Mouse (Mus musculus): ENCODE measurements around the gene Tmbim7. TPM values are rescaled to one million over a fixed set of nuclear protein-coding genes. Genes with fewer than 3 reads are reported as not detected.

The Tmbim7 gene
- total RNA-seq, 2 experiments from 2014 or later: not detected

DNA sequence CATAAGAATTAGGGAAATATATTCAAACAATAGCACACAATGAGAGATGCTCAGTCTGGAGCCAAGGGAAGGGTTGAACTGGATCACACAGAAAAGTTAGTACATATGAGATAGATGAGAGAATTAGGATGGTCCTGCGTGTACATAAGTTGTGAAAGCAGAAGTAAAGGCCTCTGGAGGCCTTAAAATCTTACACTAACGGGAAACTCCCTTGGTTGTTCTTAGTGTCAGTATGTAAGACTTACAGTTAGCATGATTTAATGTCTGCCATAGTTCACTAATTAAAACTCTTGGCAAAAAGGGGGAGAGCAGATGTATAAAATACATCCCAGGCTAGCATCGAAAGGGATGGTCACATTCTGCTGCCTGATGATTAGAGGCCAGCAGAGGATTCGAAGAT is 2.8 kb downstream of the Tmbim7 start:
- no peak for ATAC-seq (replicated peaks; ENCODE audit: low FRiP score, poor library complexity, severe bottlenecking)

- no peak for ATAC-seq (replicated peaks; ENCODE audit: low FRiP score, poor library complexity, severe bottlenecking)
Observed at GRCm38 (mm10) chr5:3657085-3657484, 6.1 kb downstream of the Tmbim7 start, which contains the start of gene Gatad1. Gene Gatad1, minus strand, starts transcription at chr5:3657185.

- ATAC-seq (replicated peaks; ENCODE audit: low FRiP score, poor library complexity, severe bottlenecking): no peak
Observed at GRCm38 (mm10) chr5:3665225-3665624, 14.2 kb downstream of the Tmbim7 start.

- ATAC-seq (replicated peaks; ENCODE audit: low FRiP score, poor library complexity, severe bottlenecking): no peak
Observed at GRCm38 (mm10) chr5:3666585-3666984, 15.6 kb downstream of the Tmbim7 start.

DNA sequence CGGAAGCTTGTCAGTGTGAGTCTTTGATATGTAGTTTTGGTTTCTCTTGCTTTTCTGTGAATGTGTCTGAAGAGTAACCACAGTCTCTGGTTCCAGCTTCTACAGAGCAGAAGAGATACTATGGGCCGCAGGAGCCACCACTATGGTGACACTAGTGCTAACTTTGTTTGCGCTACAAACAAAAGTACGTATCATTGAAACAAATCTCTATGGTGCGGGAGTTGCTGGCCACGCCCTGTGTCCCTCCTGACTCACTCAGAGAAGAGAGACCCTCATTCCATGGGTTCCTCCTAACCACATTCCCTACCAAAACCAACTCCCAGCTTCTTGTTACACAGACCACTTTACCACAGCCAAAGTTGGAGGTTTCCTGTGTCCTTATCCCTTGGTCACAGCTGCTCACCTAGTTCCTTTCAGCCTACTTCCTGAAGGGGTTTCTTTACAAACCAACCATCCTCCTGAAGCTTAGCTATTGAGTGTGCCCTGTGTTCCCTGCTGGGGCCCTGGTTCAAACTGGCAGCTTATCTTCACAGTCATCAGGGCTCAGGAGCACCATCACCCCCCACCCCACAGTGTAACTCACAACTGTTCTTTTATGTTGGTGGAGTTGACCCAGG is 19.1 kb downstream of the Tmbim7 start:
- no peak for ATAC-seq (replicated peaks; ENCODE audit: low FRiP score, poor library complexity, severe bottlenecking)

DNA sequence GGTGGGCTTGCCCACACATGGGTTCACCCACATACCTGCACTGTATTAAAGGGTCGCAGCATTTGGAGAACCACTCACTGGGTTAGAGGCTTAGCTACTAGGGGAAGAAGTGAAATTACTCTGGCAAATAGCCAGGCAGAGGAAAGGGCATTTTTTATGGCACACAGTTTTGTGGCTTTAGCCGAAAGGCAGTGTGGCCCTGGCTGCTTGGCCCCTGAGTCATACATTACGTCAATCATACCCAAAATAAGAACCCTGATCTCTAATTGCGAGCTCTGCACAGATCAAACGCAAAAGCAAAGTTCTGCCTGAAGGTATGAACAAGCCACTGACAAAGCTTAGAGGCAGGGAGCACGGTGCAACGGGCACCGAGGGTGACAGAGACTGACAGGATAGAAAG is 37.3 kb downstream of the Tmbim7 start:
- ATAC-seq (replicated peaks; ENCODE audit: low FRiP score, poor library complexity, severe bottlenecking): no peak

- no peak for ATAC-seq (replicated peaks; ENCODE audit: low FRiP score, poor library complexity, severe bottlenecking)
Observed at GRCm38 (mm10) chr5:3691283-3691682, 40.3 kb downstream of the Tmbim7 start.

GRCm38 (mm10) chr5:3692956-3693355 is 42.0 kb downstream of the Tmbim7 start:
- ATAC-seq (replicated peaks; ENCODE audit: low FRiP score, poor library complexity, severe bottlenecking): no peak

DNA sequence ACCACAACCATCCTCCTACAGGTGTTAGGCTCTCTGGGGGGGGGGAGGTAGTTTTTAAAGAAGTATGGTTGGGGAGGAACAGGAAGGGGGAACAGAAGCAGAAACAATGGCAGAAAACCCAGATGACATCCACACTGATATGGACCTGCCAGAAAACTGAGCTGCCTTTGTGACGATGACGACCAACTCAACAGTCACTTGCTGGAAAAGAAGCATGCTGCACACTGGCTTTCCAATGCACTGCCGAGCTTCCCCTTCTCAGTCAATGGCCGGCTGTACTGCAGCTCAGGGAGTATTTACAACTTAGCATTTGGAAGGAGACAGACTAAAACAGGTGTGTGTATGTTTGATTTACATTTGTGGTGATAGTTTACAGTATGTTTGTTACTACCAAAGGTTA is 44.2 kb downstream of the Tmbim7 start:
- no peak for ATAC-seq (replicated peaks; ENCODE audit: low FRiP score, poor library complexity, severe bottlenecking)

GRCm38 (mm10) chr5:3696031-3696430 is 45.0 kb downstream of the Tmbim7 start:
- no peak for ATAC-seq (replicated peaks; ENCODE audit: low FRiP score, poor library complexity, severe bottlenecking)

GRCm38 (mm10) chr5:3700025-3700424 is 49.0 kb downstream of the Tmbim7 start:
- ATAC-seq (replicated peaks; ENCODE audit: low FRiP score, poor library complexity, severe bottlenecking): no peak

DNA sequence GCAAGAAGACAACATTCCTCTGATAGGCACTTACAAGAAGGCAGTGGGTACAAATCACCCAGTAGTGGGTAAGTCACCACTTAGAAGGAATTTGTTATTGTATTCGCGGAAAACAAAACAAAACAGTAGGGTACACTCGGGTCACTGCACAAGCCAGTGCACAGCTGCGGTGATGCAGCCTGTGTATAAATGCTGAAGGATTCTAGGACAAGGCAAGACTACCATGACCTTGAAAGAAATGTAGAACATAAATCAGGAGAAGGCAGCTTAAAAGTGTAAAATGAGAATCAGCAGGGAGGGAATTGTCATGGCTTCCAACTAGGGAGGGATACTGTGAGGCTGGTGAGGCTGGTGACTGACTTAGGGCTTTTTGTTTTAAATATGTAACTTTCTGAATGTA is 51.2 kb downstream of the Tmbim7 start:
- ATAC-seq (replicated peaks; ENCODE audit: low FRiP score, poor library complexity, severe bottlenecking): no peak

- ATAC-seq (replicated peaks; ENCODE audit: low FRiP score, poor library complexity, severe bottlenecking): no peak
Observed at GRCm38 (mm10) chr5:3715800-3716199, 64.8 kb downstream of the Tmbim7 start.

- no peak for ATAC-seq (replicated peaks; ENCODE audit: low FRiP score, poor library complexity, severe bottlenecking)
Observed at GRCm38 (mm10) chr5:3719371-3719770, 68.4 kb downstream of the Tmbim7 start.

GRCm38 (mm10) chr5:3722873-3723272 is 71.9 kb downstream of the Tmbim7 start:
- ATAC-seq (replicated peaks; ENCODE audit: low FRiP score, poor library complexity, severe bottlenecking): no peak

DNA sequence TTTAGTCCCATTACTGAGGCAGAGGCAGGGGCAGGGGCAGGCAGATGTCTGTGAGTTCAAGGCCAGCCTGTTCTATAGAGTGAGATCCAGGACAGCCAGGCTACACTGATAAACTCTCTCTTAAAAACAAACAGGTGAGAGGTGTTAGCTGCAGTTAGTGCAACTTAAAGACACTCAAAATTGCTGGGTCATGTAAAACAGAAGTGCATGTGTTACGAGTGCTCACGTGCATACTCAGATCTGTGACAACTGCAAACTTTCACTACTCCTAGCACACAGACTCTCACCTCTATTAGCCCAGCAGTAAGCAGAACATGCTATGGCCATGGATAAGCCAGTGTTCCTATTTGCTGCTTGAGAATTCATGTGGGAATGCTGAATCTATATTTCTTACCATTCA is 72.4 kb downstream of the Tmbim7 start:
- no peak for ATAC-seq (replicated peaks; ENCODE audit: low FRiP score, poor library complexity, severe bottlenecking)

DNA sequence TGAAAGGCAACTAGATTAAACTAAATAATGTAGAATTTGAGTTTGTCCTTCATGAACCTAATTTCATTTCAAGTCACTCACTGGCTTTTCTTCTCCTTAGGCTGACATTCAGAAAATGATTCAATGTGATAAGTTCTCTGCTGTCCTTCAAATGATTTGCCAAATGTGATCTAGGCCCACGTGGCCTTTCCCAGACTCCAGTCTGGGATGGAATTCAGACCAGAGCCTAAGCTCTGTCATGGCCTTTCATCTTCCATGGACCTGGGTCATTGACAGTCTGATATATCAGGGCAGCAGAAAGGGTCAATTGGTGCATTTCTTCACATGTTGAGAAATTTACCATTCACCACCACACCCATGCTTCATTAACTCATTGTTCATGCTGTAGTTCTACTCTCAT is 74.5 kb downstream of the Tmbim7 start:
- no peak for ATAC-seq (replicated peaks; ENCODE audit: low FRiP score, poor library complexity, severe bottlenecking)

- ATAC-seq (replicated peaks; ENCODE audit: low FRiP score, poor library complexity, severe bottlenecking): no peak
Observed at GRCm38 (mm10) chr5:3728820-3729219, 77.8 kb downstream of the Tmbim7 start.
